Mouse (Mus musculus) thymus, postnatal 36 days (tissue): Measurements from ENCODE around the gene Adprh.

Source experiments
- DNase-seq, 2 experiments: peaks; one replicate each; pipeline ENCODE4 v3.0.0; 2022; ENCODE audit warnings: mixed read lengths in 2 of 2

The Adprh gene

GRCm38 (mm10) chr16:38441611-38442010 is 10.9 kb downstream of the Adprh start:
- DNase-seq = no peak

- DNase-seq = no peak
Measured at GRCm38 (mm10) chr16:38440403-38440802, 12.1 kb downstream of the Adprh start.

DNA sequence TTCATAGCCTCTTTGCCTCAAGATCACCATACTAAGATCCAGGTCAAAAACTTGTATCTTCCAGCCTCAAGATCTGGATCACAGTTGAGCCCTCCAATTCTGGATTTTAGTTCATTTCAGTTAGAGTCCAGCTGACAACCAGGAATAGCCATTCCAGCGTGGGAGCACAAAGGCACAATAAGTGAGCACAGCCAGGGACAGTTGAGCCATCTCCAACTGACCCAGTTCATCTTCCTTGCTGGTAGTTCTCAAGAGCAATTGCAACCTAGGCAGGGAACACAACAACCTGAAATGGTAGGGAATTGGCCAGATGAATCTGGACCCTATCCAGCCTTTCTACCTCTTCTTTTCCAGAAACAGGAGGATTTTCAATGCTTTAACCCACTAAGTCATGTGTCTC is 13.3 kb downstream of the Adprh start:
- DNase-seq = no peak

DNA sequence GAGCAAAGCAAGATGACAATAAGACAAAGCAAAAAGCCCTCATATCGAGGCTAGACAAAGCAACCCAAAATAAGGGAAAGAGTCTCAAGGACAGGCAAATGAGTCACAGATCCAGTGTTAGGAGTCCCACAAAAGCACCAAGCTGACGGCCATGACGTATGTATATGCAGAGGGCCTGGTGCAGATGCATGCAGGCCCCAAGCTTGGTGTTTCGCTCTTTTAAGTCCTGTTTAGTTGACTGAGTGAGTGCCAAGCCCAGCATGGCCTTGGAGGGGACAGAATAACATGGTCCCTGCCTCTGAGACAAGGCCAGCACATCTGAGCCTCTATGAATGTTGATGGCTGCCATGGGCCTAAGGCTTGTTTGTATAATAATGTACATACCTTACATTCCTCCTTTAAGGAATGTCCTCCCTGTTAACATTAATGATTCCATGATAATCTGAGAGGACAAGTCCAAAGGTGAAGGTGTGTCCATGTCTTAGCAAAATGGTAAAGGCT is 18.2 kb downstream of the Adprh start:
- no peak for DNase-seq

- no peak for DNase-seq
Measured at GRCm38 (mm10) chr16:38433514-38433913, 19.0 kb downstream of the Adprh start.

- no peak for DNase-seq
Measured at GRCm38 (mm10) chr16:38432498-38433425, 19.7 kb downstream of the Adprh start, which contains the start of gene Pla1a. Gene Pla1a, minus strand, starts transcription at chr16:38433145.

DNA sequence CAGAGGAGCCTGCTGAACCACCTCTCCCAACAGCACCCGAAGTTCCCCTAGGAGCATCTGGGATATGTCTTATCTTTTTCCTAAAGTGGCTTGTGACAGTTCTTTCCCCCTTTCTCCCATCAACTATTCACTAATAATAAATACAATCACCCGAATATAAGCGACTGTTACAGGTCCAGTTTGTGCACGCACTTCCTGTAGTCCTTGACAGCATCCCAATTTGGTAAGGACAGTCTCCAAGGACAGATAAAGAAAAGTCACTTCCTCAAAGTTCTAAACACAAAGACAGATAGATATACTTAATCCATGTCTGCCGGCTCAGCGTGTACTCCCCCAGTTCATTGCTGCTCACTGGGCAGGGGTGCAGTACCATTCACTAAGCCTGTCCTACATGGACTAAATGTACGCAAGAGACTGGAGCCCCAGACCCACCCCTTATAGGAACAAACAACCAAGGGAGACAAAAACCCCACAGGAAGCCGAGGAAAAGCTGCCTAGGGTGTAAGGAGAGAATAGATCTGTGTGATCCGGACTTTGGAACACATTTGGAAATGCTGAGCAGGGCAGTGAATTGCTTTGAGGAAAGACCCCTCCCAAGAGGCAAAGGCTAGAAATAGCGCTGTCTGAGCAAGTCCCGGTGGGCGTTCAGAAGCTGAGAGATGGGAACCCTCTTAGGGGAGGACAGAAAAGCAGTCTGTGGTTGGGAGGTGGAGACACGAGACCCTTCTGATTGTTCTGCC is 20.9 kb downstream of the Adprh start:
- DNase-seq = no peak

GRCm38 (mm10) chr16:38425799-38426198 is 26.7 kb downstream of the Adprh start:
- DNase-seq = no peak

- DNase-seq = no peak
Measured at GRCm38 (mm10) chr16:38425374-38425773, 27.1 kb downstream of the Adprh start.

DNA sequence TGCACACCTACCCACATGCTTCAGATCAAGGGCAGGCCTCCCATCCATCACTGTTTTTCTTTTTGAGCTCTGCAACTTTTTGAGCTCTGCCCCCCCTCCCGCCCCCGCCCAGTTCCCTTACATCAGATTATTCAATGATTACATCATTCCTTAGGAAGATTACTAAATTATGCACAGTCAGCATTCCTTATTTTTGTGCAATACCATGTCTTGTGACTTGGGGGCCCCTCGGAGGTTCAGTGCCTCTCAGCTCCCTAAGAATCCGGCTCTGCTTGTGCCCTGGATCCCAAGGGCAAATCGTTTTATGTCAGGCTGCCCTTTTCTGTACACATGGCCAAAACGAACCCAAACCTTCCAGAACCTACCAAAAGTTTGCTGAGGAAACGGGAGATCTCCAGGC is 37.5 kb downstream of the Adprh start:
- DNase-seq = no peak

DNA sequence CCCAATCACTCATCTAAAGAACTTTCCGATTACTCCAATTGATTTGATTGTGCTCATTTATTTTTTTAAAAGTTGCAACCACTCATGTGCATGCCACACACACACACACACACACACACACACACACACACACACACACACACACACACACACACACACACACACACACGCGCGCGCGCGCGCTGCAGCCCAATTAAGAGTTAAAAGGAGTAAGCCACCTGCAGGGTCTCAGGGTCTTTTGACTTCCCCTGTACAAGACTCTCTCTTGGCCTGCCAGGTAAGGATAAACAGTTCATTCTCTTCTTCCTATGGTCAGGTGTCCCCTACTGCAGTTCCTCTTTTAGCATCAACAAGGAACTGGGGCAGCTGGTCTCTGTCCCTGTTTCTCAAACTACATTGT is 44.1 kb downstream of the Adprh start:
- no peak for DNase-seq

DNA sequence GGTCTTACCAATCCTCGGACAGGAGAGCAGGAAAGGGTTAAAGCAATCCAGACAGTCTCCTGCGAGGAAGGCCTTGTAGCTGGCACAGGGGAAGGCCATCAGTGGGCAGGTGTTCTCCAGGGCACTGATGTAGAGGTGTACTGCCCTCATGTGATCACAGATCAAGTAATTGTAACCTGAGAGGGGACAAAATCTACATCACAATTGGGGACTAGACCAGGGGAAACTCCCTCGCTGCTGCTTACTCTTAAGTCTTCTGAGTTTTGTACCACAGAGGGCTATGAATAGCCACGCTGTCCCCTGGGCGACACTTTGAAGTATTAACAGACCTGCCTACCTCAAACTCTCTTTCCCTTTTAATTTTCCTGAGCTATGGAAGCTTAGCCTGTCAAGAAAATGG is 44.9 kb downstream of the Adprh start:
- no peak for DNase-seq

DNA sequence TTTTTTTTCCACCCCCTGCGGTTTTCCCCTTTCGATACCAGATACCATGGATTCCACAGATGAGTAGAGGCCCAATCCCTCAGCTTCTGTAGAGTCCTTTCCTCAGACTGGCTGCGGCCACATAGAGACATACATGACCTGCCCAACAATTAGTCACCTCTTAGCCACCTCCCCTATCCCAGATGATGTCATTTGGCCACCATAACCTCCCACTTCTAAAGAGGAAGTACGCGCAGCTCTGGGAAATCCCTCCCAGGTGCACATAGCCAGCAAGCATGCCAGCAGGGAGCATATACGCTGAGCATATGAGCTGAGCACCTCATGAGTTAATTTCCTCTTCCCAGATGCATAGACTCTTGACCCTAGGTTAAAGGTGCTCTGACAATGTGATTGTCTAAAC is 45.8 kb downstream of the Adprh start:
- DNase-seq = no peak

GRCm38 (mm10) chr16:38406293-38406692 is 46.2 kb downstream of the Adprh start:
- DNase-seq = no peak

DNA sequence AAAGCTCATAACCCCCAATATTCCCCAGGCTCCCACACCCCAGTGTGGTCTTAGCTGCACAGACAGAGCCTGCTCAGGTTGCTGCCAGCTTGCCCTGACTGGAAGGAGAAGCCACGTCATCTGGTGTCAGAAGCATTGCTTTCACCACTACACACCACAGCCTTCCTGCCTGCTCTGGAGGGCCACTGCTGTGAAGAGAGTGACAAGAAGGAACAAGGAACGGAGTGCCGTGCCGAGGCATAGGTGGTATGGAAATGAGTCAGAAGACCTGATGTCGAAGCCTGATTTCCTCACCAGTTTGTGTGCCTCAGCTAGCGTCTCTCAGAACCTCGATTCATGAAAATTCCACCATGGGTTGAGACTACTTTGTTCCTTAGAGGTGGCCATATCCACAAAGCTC is 48.9 kb downstream of the Adprh start:
- DNase-seq = peak; percentile 33 to 55

DNA sequence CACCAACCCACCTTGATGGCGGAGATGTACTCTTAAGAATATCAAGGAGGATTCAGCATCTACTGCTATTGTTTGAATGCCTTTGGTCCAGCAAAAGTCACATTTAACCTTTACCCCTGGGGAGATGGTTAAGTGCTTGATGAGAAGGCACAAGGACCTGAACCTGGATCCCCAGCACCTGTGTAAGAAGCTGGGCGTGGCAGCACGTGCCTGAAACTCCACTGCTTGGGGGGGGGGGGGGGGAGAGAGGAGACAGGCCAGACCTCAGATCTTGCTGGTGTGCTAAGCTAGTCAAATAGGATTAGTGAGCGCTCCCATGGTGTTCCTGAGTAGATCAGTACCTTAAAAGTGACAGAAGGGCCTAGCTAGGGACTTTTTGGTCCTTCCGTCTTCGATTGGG is 51.0 kb downstream of the Adprh start:
- DNase-seq = no peak

GRCm38 (mm10) chr16:38400311-38400960 is 52.1 kb downstream of the Adprh start:
- no peak for DNase-seq

DNA sequence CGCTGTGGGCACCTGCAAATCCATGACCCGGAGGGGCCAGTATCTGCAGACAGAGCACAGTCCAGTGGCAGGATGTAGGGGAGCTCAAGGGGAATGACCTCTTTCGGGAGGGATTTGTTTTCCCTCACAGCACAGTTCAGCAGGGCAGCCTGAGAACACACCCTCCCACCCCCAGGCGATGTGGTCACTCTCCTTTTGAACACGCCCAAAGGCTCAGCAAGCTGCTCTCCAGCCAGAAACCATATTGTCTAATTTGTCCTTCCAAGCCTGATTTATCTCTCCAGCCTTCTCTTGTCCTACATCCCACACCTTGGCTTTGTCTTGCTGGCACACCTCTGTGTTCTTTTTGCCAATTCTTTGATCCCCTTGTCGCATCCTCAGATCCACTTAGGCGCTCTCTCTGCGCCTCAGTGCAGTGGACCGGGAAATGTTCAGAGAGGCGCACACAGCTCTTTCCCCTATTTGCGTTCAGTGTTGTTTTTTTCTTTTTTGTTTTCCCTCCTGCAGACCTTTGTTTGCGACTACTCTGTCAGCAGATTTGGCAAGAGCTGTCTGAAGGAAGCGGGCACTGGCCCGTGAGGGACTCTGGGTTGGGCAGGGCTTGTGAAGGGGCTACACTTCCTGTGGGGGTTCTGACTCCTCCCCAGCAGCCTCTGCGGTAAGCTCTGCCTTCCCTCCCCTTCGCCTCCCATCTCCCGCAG is 52.8 kb downstream of the Adprh start:
- peak; percentile 59 to 70 for DNase-seq

GRCm38 (mm10) chr16:38399076-38399475 is 53.4 kb downstream of the Adprh start:
- DNase-seq = no peak

DNA sequence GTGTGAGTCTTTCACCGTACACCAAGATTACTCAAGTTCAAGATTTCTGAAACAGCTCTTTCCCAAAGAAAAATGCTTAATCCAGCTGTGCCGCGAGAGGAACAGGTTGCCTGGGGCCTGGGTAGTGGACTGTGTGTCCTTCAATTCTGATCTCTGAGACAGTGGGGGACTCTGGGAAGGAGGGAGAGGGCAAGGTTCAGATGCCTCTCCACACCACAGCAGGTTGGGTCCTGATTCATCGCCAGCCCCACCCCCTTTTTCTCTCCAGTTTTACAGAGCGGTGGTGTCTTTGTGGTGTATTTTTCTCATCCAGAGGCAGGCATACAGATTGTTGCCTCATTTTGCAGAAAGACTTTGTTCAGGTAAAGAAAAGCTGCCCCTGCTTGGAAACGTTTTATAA is 54.2 kb downstream of the Adprh start:
- no peak for DNase-seq

DNA sequence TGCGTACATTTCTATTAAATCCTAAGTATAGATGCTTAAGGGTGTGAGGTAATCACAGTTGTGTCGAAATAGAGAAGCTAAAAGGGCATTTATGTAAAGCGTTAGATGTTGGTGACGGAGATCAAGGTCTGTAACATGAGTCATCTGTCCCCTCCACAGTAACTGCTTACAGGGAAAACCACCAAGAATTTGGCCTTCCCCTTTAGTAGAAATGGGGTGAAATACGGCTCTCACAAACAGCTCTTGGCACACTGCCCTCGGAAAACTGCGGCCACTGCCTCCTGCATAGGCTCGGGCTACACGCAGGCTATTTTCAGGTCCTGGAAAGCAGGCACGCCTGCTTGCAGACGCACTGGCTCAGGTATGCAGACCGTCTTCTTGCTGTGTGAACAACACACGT is 56.3 kb downstream of the Adprh start:
- DNase-seq = no peak

- DNase-seq = no peak
Measured at GRCm38 (mm10) chr16:38395060-38395730, 57.3 kb downstream of the Adprh start.
